ENCODE assay signal across 10 mouse cellular contexts in the genomic region with DNA sequence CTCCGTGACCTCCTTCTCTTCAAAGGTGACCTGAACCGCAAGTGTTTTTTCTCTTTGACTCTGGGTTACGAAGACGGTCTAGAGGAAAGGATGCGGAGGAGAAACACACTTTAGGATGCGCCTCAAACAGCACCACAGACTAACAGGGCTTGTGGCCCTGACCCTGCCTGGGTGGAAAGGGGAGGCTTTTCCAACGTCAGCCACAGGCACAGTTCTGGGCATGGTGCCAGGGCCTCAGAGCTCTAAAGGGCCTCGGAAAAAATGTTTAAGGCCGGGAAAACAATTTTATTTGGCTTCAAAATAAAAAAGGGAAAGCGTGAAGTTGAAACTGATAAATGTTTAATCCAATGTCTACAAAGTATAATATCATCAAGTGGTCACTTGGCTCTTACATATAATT.
DNase-seq lines count a peak whose midpoint lies in the region; ATAC-seq and TF ChIP-seq lines count a peak whose summit lies in the region.
"Had no signal": no experiment of that assay in that cellular context is flagged by ENCODE, and none has a peak within 500 bp of the region (broad histone marks: within the 10 kb centered on the region; RNA-seq: fewer than 3 reads in every experiment).

No protein-coding gene starts in this region.

- no peak for TF ChIP-seq EP300 in stomach, postnatal 0 days (optimal IDR thresholded peaks at IDR 0.05)

- H3K9me3 ChIP-seq in kidney, postnatal 0 days (replicated peaks; ENCODE audit: low read length), result no peaks in the 10 kb centered on the region
- no peaks in the 10 kb centered on the region for H3K9me3 ChIP-seq in stomach, postnatal 0 days (ENCODE audit: control insufficient read depth, low read length)
- H3K9me3 ChIP-seq in neural tube, embryonic 15.5 days (replicated peaks), result no peaks in the 10 kb centered on the region

- ATAC-seq in kidney, postnatal 0 days (replicated peaks; ENCODE audit: low FRiP score, low read depth), result no peak
- ATAC-seq in stomach, postnatal 0 days (ENCODE audit: low FRiP score, low TSS enrichment), result no peak
- ATAC-seq in neural tube, embryonic 15.5 days (ENCODE audit: low FRiP score), result no peak
- ATAC-seq: intestine, postnatal 0 days had no signal

- intact Hi-C loops in gastrocnemius, postnatal 36 days (cut with DNase I), result no loop called here

- no peak overlapping the region for H3K4me2 ChIP-seq in kidney, postnatal 0 days (ENCODE audit: low read length)
- no peak overlapping the region for H3K4me2 ChIP-seq in stomach, postnatal 0 days (replicated peaks; ENCODE audit: low read depth)
- H3K4me2 ChIP-seq in neural tube, embryonic 15.5 days, result no peak overlapping the region

- TF ChIP-seq CTCF in kidney, postnatal 0 days (IDR thresholded peaks at IDR 0.05; ENCODE audit: low read depth), result no peak
- no peak for TF ChIP-seq CTCF in stomach, postnatal 0 days (IDR thresholded peaks at IDR 0.05; ENCODE audit: low read depth)

- no peak overlapping the region for H3K27ac ChIP-seq in kidney, postnatal 0 days
- no peak overlapping the region for H3K27ac ChIP-seq in stomach, postnatal 0 days (replicated peaks)
- H3K27ac ChIP-seq in neural tube, embryonic 15.5 days (replicated peaks), result no peak overlapping the region
- H3K27ac ChIP-seq: macrophage had no signal

- no peaks in the 10 kb centered on the region for H3K36me3 ChIP-seq in kidney, postnatal 0 days (ENCODE audit: insufficient read depth, low read length)
- H3K36me3 ChIP-seq in stomach, postnatal 0 days (ENCODE audit: control insufficient read depth, insufficient read depth, low read length), result no peaks in the 10 kb centered on the region
- H3K36me3 ChIP-seq in neural tube, embryonic 15.5 days, result no peaks in the 10 kb centered on the region

- no peaks in the 10 kb centered on the region for H3K27me3 ChIP-seq in kidney, postnatal 0 days (ENCODE audit: insufficient read depth, low read length)
- no peaks in the 10 kb centered on the region for H3K27me3 ChIP-seq in stomach, postnatal 0 days (ENCODE audit: control insufficient read depth, insufficient read depth, low read length)
- H3K27me3 ChIP-seq in neural tube, embryonic 15.5 days (replicated peaks), result no peaks in the 10 kb centered on the region

- H3K9ac ChIP-seq in kidney, postnatal 0 days (ENCODE audit: low read depth, low read length), result no peak overlapping the region
- no peak overlapping the region for H3K9ac ChIP-seq in stomach, postnatal 0 days (ENCODE audit: low read length)
- no peak overlapping the region for H3K9ac ChIP-seq in neural tube, embryonic 15.5 days (replicated peaks)

- 0 out of 2 replicates have a peak, but pooled peaks cover 3% of the 10 kb centered on the region for H3K4me1 ChIP-seq in kidney, postnatal 0 days (replicated peaks; ENCODE audit: insufficient read depth, low read length)
- H3K4me1 ChIP-seq in stomach, postnatal 0 days (replicated peaks; ENCODE audit: control insufficient read depth, insufficient read depth), result no peaks in the 10 kb centered on the region
- H3K4me1 ChIP-seq in neural tube, embryonic 15.5 days, result peaks cover 16% of the 10 kb centered on the region; the same call in 1 of the 2 replicates

- WGBS in kidney, postnatal 0 days, result 31% methylated on average over 10 of the region's 10 CpGs
- WGBS in stomach, postnatal 0 days, result 35% methylated on average over 10 of the region's 10 CpGs
- WGBS in neural tube, embryonic 15.5 days, result 51% methylated on average over 10 of the region's 10 CpGs

- peak; percentile 55 for DNase-seq in gastrocnemius, postnatal 10 days
- DNase-seq in gastrocnemius, postnatal 36 days, result no peak
- peak; percentile 77 for DNase-seq in ovary, adult 18-20 months (ENCODE audit: low spot score)
- DNase-seq in ovary, postnatal 10 days (ENCODE audit: low spot score), result no peak
- DNase-seq in kidney, postnatal 0 days (ENCODE audit: low spot score), result peak; percentile 71
- DNase-seq in stomach, postnatal 0 days (ENCODE audit: low spot score), result peak; percentile 42
- DNase-seq in c-Kit-positive CD71-positive TER-119-positive erythroid progenitor cells, embryonic 14.5 days (ENCODE audit: low spot score), result no peak

- H3K4me3 ChIP-seq in kidney, postnatal 0 days (replicated peaks; ENCODE audit: low read depth, low read length), result no peak overlapping the region
- H3K4me3 ChIP-seq in stomach, postnatal 0 days (ENCODE audit: low read depth, low read length), result no peak overlapping the region
- no peak overlapping the region for H3K4me3 ChIP-seq in neural tube, embryonic 15.5 days (replicated peaks)

Comparison
In these comparisons a context has a peak if more than half of its experiments do, and no peak if none do; other contexts are left out.
1. DNase-seq: peak in gastrocnemius, postnatal 10 days (single experiment), ovary, adult 18-20 months (single experiment), kidney, postnatal 0 days (single experiment) and stomach, postnatal 0 days (single experiment); none in gastrocnemius, postnatal 36 days (0 of 2), ovary, postnatal 10 days (single experiment) and c-Kit-positive CD71-positive TER-119-positive erythroid progenitor cells, embryonic 14.5 days (single experiment).